Mouse (Mus musculus) telencephalon, adult 2 months (tissue): ENCODE data around the gene Emc10.

Experiments
- DNase-seq: peaks from one replicate; pipeline ENCODE4 v3.0.0-alpha.2; 2011; ENCODE audit warnings: low read depth, low spot score

The Emc10 gene

DNA sequence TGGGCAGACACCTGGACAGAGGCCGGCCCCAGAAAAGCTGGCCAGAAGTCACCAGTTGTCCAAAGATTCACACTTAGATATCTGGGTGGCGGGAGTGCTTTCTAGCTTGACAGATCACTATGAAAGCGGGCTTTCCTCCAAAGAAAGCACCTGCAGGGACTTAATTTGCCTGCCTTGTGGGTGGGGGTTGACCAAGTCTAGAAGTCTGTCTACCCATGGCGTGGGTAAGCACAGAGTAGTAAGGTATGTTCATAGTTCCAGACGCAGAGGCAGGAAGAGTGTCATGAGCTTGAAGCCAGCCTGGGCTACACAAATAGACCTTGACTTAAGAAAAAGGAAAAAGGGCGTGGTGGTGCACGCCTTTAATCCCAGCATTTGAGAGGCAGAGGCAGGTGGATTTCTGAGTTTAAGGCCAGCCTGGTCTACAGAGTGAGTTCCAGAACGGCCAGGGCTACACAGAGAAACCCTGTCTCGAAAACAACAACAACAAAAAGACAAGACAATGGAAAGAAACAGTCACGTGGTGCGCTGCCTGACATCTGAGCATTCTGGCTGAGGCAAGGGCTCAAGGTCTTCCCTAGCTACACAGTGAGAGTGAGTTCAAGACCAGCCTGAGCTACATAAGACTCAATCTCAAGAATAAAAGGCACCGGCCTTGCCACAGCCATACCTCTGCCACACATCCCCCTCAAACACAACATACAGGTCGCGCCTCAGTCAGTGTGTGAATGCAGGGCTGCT is 30.3 kb upstream of the Emc10 start:
- no peak for DNase-seq

DNA sequence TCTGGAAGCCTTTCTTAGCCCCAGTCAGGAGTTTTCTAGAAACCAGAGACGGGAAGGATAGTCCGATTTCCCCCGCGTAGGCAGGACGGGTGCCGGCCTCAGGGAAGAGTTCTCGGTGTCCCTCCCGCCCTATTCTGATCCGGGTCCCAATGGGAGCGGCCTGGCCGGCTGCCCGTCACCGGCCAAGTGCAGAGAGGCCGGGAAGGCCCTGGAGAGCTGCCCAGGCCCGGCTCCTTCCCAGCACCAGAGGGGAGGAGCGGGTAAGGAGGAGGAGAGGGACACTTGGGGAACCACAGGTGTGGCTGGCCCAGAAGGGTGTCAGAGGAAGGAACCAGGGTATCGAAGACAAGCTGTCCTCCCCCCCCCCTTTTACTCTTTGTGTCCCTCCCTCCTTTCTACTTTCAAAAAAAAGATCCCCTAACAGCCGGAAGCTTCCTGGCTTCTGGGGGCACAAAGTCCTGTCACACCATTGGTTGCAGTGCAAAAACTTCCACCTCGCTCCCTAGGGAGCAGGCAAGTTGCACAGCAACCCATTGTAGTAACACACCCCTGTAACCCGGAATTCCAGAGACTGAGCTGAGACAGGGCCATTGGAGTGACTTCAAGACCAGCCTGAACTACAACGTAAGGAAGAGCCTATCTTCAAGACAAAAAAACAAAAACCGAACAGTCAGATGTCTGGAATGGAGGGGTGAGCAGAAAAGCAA is 28.9 kb upstream of the Emc10 start:
- no peak for DNase-seq

DNA sequence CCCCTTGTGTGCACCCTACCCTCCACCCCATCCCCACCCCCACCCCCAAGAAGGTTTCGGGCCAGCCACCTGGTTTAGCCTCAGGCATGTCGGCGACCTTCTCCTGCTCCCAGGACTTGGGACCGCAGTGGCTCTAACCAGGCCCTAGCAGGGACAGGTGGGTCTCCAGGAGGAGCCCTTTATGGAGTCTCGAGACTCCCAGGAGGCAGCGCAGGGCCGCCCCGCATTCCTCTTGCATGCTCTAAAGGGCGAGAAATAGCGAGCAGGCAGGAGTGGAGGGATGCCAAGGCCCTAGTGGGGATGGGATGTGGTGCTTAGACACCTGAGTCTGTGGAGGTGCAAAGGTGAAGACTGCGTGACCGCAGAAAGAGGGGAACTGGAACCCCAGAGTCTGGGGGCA is 28.2 kb upstream of the Emc10 start, which contains the start of gene Mybpc2:
Gene Mybpc2 (minus strand): TSS at position 155 of the 400 bp plus-strand sequence.
- no peak for DNase-seq

DNA sequence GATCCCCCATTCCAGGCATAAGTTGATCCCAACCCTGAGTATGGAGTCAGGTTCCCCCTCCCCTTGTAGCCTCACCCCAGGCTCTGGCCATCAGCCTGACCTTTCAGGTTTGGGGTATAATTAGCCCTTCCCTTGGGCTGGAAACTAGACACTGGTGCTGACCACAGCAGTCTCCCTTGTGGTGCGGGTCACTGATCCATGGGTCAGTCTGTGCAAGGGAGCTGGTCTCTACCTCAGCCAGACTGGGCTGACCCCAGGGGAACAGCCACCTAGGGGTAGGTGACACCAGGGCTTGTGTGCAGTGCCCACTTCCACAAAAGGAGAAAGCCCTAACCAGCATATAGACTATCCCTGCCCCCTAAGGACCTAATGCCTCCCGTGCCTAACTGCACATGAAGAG is 26.7 kb upstream of the Emc10 start:
- no peak for DNase-seq

DNA sequence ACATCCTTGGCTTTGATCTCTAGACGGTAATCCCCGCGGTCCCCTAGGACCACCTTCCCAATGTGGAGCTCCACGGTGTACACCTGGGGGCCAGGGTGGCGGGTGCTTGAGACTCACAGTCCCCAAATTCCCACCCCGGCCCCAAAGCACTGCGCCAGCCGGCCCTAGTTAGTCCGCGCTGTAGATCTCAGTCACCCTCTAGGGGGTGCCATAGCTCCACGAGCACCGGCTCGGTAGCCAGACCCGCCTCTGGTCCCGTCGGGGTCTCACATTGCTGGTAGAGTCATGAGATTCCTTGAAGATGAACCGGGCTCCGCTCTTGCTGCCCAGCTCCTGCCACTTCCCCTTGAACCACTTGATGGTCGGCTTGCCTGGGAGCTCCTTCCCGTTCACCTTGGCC is 25.4 kb upstream of the Emc10 start:
- DNase-seq, result no peak

DNA sequence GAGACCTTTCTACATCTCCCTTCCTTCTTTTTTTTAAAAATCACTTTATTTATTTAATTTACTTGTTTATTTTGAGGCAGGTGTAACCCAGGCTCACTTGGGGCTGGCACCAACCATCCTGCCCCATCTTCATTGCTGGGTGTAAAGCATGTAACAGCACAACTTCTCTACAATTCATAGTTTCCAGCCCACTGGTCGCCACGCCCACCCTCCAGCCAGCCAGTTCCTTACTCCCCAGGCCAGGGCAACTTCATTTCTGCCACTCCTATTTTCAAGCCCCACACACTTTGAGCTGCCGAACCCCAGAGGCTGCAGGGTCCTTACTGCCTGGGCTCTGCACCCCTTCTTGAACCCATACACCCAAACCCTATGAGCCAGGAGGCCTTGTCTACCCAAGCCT is 24.7 kb upstream of the Emc10 start:
- DNase-seq, result no peak

DNA sequence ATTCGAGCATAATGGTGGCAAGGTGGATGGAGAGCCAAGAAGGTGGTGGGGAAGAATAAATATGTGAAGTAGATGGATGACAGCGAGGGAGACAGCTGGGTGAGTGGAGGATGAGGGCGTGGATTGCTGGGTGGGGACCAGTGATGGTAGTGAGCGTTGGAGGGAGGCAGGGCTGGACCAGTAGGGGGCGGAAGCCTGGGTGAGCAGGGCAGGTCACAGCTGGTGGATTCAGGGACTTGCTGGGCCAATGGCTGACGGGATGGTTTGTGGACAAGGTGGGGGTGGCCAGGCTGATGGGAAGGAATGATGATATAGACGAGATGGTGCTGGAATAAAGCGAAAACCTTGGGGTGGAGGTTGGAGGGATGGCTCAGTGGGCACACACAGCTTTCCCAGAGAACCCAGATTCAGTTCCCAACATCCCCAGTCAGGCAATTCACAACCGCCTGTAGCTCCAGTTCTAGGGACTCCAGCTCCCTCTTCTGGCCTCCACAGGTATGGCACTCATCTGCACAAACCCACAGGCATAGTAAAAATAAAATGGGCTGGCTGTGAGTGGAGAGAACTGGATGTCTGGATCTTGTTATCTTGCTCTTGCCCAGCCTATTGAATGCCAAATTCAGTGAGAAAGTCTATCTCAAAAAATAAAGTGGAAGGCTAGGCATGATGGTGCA is 23.0 kb upstream of the Emc10 start:
- no peak for DNase-seq

DNA sequence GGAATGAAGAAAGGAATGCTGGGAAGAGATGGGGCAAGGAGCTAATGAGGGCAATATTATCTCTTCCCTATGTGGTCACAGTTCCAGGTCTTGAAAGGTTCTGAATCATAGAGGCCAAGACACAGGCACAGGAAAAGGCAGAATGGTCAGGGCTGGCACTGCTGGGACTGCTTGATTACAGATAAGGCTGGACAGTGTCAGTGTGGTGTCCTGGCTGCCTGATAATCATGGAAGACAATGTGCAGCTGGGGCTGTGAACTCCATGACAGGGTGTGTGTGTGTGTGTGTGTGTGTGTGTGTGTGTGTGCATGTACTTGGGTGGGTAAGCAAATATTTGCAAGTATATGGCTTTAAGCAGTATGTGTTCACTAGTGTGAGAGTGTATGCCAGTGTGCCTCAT is 11.2 kb upstream of the Emc10 start:
- DNase-seq, result no peak

DNA sequence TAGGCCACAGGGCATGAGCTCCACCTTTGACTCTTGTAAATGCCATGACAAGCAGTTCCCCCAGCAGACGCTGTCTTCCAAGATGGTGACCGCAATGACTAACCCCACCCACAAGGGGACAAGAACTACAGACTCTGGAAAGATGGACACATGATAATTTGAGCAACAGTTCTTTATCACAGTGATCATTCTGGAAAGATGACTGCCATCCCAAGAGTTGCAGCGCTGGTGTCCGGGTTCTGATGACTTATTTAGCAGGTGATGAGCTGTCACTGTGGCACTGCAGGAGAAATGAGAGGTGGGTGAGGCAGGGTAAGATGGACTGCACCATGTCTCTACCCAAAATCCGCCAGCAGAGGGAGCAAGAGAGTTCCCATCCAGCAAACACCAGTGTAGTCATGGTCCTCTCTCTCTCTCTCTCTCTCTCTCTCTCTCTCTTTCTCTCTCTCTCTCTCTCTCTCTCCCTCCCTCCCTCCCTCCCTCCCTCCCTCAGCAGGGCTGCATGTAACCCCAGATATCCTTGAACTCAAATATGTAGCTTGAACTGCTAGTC is 5.3 kb upstream of the Emc10 start:
- peak; percentile 55 for DNase-seq

DNA sequence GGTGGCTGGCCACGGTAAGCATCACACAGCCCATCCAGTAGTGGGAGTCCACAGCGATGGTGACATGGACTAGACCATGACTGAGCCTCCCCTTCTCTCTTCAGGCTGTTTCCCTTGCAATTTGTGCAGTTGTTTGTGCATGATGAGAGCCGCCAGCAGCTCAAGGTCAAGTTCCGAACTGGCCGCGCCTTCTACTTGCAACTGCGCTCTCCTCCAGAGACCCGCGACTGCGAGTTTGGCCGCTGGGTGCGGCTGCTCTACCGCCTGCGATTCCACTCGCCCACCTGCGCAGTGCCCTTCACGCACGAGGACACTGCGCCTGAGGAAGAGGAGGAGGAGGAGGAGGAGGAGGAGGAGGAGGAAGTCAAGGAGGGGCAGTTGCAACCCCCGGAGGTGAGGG is 3.7 kb upstream of the Emc10 start:
- no peak for DNase-seq

DNA sequence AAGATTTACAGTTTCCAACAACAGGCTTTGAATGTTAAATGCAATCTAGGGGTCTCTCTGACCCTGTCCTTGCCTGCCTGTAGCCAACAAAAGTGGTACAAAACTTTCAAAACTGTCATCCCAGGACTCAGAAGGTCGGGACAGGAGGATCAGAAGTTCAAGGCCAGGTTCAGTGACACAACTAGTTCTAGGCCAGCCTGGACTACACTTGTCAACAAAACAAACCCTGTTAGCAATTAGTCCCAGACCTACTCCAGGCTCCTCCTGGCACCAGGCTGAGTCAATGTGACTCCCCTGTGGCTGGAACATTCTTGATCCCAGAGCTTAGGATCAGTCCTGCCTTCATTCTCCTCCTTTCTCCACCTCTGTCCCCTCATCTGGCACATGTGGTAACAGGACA is 2.6 kb upstream of the Emc10 start:
- DNase-seq, result no peak

DNA sequence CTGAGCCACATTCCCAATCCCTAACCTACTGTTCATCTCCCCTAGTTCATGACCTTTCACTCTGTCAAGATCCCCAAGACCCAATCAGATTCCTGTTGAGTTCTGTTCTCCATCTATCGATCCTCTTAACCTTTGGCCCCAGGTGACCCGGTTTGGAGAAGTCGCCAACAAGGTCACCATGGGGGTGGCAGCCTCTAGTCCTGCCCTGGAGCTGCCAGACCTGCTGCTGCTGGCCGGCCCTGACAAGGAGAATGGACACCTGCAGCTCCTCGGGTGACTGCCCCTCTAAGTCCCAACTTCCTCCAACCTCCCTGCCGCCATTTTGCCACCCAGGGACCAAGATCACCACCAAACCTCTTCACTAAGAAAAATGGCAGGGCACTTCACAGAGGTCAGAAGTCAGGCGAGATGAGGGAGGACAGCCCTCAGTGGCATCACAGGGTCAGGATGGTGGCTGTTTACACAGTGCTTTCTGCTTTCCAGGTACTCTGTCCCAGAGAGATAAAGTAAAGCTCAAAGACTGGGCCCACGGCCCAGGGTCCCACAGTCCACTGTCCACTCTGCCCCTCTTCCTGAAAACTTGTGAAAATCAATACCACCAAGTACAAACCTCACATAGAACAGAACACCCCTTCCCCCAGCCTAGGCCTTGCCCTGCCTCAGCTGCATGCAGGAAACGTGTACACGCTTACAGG is 1.2 kb upstream of the Emc10 start:
- DNase-seq, result no peak

DNA sequence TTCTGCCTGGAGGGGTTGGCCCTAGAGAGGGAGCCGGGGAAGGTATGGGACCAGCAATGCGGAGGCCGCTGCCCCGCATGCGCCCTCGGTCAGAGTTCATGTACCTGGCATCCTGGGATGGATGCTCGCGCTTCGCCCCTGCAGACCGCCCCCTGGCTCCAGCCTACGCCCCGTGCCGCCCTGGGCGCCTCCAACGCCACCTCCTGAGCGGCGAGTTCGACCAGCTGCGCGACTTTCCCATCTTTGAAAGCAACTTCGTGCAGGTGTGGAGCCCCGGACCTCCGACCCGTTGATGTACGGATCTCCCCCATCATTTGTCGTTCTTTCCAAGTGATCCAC is 411 bp upstream of the Emc10 start:
- DNase-seq, result no peak

DNA sequence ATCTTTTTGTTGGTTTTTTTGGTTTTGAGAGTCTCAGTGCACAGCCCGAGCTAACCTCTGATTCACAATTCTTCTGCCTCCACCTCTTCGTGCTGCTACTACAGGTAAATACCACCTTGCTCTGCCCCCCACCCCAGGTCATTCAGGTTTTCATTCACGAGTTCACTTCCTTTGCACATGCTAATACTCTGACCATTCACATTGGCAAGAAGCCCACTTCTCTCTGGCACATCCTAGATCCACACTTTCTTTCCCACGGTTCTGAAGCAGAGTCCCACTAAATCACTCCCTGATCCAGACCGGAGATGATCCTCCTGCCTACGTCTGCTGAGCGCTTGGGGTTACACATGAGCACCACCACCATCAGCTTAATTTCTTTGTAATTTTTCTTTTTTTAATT is 1.2 kb downstream of the Emc10 start:
- no peak for DNase-seq

DNA sequence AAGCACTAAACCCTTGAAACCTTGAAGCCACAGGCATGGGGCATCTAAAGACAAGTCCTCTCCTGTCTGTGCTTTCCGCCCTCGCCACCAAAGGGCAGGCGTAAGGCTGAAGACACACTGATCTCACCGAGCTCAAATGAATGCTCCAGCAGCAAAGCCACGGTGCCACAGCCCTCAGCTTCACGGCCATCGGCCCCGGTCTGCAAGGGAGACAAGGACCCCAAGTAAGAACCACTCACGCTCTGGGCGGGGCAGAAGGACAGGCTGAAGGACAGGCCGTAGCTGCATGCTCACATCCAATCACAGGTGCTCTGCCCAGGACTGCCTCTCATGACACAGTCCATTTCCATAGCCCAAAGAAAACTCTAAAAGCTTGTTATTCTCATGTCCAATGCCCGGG is 1.6 kb downstream of the Emc10 start:
- no peak for DNase-seq

DNA sequence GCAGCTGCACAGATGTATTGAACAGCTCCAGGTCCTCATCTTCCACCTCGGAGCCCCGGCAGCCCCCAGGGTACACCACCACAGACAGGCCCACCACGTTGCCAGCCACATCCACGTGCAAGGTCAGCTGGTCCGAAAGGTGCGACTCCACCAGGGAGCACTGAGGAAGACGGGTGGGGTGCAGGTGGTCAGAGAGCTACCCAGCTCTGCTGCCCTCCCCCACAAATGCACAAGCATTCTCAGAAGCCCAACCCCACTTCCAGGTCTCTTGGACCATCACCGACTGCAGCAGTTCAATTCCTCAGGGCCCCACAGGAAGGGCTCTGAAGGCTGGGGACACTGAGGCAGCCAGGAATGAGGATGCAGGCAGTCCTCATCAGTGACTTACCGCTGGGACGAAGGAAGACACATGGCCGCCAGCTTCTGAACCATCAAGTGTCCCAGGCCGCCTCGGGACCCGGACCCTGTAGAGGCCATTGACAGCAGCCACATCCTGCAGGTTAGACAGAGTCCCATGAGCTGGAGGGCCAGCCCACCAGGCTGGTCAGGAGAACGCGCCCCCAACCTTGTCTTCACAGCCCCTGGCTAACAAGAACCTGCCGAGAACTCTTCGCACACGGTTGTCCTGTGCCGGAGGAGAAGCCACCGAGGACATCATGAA is 4.0 kb downstream of the Emc10 start:
- no peak for DNase-seq

DNA sequence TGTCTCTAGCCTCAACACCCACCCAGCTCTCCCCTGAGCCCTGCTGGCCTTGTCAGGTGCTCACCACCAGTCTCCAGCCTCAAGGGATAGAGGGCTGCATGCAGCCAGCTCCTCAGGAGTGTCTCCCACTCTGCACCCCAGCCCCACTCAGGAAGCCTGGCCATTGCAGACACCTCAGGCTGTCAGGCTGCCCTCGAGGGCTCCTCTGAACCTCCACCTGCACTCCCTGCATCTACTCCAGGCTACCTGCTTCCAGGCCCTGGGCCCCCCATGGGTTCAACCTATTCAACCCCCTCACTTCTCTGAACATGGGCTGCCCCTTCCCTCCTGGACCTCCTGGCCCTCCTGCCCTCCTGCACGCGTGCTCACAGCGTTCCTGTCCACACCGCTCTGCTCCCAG is 4.9 kb downstream of the Emc10 start:
- no peak for DNase-seq

DNA sequence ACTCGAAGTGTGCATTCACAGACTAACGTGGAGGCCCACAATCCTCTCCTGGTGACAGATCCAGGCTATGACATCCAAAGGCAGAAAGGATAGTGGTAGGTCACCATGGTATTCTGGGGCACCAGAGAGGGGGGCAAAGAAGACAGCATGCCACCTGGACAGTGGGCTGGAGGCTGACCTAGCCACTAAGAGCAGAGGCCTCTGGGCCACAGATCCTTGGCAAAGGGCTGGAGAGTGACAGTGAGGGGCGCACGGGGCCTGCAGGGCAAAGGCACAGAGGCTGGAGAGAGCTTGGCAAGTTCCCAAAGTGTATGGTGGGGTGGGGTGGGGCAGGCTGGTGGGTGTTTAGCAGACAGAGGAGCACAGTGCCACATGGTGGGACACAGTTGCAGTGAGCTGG is 6.0 kb downstream of the Emc10 start:
- DNase-seq, result no peak

DNA sequence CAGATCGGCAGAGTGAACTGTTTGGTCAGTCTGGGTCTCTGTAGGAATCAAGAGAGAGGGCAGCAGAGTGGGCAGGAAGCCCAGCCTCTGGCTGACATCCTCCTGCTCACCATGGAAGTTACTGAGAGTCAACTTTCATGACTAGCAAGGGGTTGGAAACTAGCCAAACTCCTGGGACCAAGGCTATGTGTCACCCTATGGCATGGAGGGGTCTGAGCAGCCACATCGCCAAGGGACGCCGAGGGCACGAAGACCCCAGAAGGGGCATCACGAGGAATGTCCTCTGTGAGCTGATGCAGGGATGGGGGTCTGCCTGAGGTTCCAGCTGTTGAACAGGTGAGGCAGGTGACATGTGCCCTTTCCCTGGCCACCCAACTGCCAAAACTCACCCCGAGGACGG is 7.8 kb downstream of the Emc10 start:
- DNase-seq, result no peak

DNA sequence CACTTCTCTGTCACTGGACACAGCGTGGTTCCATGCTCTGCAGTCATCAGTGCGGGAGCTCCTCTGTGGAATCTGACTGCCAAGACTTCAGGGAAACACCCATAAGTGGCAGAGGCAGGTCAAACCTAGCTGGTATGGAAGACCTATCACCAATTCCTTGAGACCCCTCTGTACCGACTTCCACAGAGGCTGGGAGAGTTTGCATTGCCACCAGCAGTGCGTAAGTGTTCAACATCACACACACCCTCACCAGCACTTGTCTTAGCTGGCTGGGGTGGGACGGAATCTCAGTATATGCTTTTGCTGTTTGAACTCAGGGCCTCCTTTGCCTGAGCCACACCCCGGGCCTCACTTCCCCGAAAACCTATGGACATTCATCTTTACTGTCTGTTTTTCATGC is 8.4 kb downstream of the Emc10 start:
- no peak for DNase-seq

DNA sequence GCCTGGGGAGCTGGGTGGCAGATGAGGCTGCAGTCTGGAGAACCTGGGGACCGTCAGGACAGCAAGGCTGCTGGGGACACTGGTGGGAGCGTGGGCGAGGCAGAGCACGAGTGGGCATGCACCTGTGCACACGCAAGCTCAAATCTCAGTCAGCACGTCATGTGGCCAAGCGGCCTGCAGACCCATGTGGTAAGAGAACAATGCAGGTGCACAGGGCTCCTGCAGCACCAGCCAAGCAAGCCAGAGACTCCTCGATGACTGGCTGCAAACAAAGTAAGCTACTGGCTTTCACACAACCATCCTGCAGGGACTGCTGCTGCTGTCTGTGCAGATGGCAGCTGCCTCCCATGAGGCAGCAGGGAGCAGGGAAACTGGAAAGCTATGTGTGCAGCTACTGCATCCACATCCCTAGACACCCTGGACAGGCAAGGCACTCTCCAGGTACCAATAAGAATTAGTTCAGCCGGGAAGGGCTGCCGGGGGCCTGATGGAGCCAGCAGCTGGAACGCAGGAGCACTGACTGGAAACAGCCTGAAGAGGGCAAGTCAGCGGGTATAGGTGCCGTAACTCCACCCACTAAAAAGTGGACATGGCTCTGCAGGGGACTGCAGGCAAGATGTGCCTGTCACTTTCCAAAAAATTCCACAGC is 9.3 kb downstream of the Emc10 start:
- no peak for DNase-seq
